Mouse (Mus musculus) forebrain, embryonic 11.5 days (tissue): Measurements from ENCODE around the gene Hipk2. TPM values are rescaled to one million over a fixed set of nuclear protein-coding genes. Genes with fewer than 3 reads are reported as not detected.
"Not testable (repeated sequence)": the region's sequence is repeated elsewhere in the genome, so short reads cannot be mapped to it uniquely, and the experiment has no call there.

Experiments
- ATAC-seq: fragments of 200-750 bp; cut with Nextera tagmentation; replicated peaks from 2 replicates; pipeline ENCODE4 v1.8.0; 2017; ENCODE audit warnings: moderate TSS enrichment; ENCODE audit not compliant: low FRiP score
- DNase-seq: peaks from one replicate; pipeline ENCODE4 v3.0.0-alpha.2; 2017; ENCODE audit warnings: low spot score
- H3K27ac ChIP-seq: fragments of 300-500 bp; sonication (generic); 2 replicates; pipeline ENCODE4 v1.5.1; 2014; ENCODE audit warnings: low read depth, low read length
- H3K27me3 ChIP-seq: fragments of 300-500 bp; sonication (generic); 2 replicates; pipeline ENCODE4 v1.6.1; 2014; ENCODE audit warnings: mild to moderate bottlenecking, low read length, mixed read lengths; ENCODE audit not compliant: control insufficient read depth, insufficient read depth
- H3K36me3 ChIP-seq: fragments of 300-500 bp; sonication (generic); 2 replicates; pipeline ENCODE4 v1.6.1; 2014; ENCODE audit warnings: mild to moderate bottlenecking, low read length, moderate library complexity, mixed read lengths; ENCODE audit not compliant: control insufficient read depth, insufficient read depth
- H3K4me1 ChIP-seq: fragments of 300-500 bp; sonication (generic); replicated peaks from 2 replicates; pipeline ENCODE4 v1.6.1; 2014; ENCODE audit warnings: low read length, mixed read lengths; ENCODE audit not compliant: control insufficient read depth, insufficient read depth
- H3K4me2 ChIP-seq: fragments of 300-500 bp; sonication (generic); 2 replicates; pipeline ENCODE4 v1.6.1; 2014; ENCODE audit warnings: low read depth, mild to moderate bottlenecking, low read length, moderate library complexity, mixed read lengths; ENCODE audit not compliant: severe bottlenecking
- H3K4me3 ChIP-seq: fragments of 300-500 bp; sonication (generic); 2 replicates; pipeline ENCODE4 v1.5.1; 2014; ENCODE audit warnings: low read depth, low read length
- H3K9ac ChIP-seq: fragments of 300-500 bp; sonication (generic); 2 replicates; pipeline ENCODE4 v1.6.1; 2014; ENCODE audit warnings: low read length
- H3K9me3 ChIP-seq: fragments of 300-500 bp; sonication (generic); 2 replicates; pipeline ENCODE4 v1.6.1; 2016; ENCODE audit warnings: low read length, mixed read lengths; ENCODE audit not compliant: control insufficient read depth
- WGBS: fragments of 180-500 bp; shearing (Covaris S2); extraction: QIAGEN DNeasy Blood & Tissue Kit; methylation state at CpG from one replicate; pipeline ENCODE4 v1.1.7; 2014; 5-methylcytosine and 5-hydroxymethylcytosine counted together
- polyA plus RNA-seq: library from polyadenylated mRNA; unstranded; fragments of >200 nt; fragmentation: Nextera tagmentation; extraction: Ambion mirVana; gene quantifications from 2 replicates; pipeline ENCODE4 v1.2.1, GENCODE M21; 2014

Gene Hipk2
- polyA plus RNA-seq, 1 experiment from 2014 or later = 31.0 TPM

DNA sequence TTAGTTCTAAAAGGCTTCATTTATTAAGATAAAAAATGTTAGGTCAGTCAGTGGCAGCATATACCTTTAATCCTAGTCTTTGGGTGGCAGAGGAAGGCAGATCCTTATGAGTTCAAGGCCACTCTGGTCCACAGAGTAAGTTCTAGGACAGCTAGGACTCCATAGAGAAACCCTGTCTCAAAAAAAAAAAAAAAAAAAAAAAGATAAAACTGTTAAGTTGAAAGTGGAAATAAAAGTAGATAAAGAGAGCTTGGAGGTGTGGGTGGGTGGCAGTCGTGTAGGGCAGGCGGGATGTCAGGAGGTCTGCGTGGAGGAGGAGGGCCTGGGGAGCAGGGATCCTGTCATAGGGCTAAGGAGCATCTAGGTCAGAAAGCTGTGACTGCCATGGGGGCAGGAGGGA lies 204.0 kb downstream of the Hipk2 start:
- ATAC-seq = no peak
- Histone ChIP-seq H3K9me3 (no peaks in the 10 kb centered on the region), H3K9ac (no peak overlapping the region), H3K27ac (no peak overlapping the region), H3K4me1 (no peaks in the 10 kb centered on the region), H3K27me3 (no peaks in the 10 kb centered on the region), H3K4me3 (no peak overlapping the region), H3K4me2 (no peak overlapping the region), H3K36me3 (no peaks in the 10 kb centered on the region)
- DNase-seq = no peak
- 95% methylated on average over 3 of the region's 3 CpGs for WGBS

DNA sequence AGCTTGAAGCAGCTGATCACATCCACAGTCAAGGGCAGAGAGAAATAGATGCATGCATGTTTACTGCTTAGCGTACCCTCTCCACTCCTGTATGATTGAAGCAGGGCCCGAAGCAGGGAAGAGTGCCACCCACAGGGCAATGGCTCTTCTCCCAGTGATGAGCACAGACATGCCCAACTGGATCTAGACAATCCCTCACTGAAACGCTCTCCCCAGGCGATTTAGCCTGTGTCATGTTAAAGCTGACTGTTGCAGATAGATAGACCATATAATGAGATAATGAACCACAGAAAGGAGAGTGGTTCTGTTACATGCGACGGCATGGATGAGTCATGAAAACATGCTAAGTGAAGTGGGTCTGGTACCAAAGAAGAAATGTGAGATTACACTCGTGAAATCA lies 204.7 kb downstream of the Hipk2 start:
- no peak for DNase-seq
- H3K4me3 ChIP-seq = no peak overlapping the region
- WGBS = 81% methylated on average over 7 of the region's 7 CpGs
- H3K9me3 ChIP-seq = no peaks in the 10 kb centered on the region
- H3K4me2 ChIP-seq = no peak overlapping the region
- no peak for ATAC-seq
- no peak overlapping the region for H3K9ac ChIP-seq
- no peaks in the 10 kb centered on the region for H3K27me3 ChIP-seq
- no peaks in the 10 kb centered on the region for H3K4me1 ChIP-seq
- H3K27ac ChIP-seq = no peak overlapping the region
- no peaks in the 10 kb centered on the region for H3K36me3 ChIP-seq

DNA sequence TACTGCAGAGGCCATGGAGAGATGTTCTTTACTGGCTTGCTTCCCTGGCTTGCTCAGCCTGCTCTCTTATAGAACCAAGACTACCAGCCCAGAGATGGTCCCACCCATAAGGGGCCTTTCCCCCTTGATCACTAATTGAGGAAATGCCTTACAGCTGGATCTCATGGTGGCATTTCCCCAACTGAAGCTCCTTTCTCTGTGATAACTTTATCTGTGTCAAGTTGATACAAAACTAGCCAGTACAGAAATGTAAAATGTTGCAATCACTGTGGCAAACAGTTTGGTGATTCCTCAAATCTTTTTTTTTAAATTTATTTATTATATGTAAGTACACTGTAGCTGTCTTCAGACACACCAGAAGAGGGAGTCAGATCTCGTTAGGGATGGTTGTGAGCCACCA lies 205.5 kb downstream of the Hipk2 start:
- WGBS = 85% methylated on average over 1 of the region's 1 CpGs
- H3K27me3 ChIP-seq, H3K9me3 ChIP-seq, H3K4me3 ChIP-seq, H3K4me2 ChIP-seq, H3K9ac ChIP-seq, H3K4me1 ChIP-seq, H3K36me3 ChIP-seq, H3K27ac ChIP-seq, DNase-seq, ATAC-seq: not testable (repeated sequence)

DNA sequence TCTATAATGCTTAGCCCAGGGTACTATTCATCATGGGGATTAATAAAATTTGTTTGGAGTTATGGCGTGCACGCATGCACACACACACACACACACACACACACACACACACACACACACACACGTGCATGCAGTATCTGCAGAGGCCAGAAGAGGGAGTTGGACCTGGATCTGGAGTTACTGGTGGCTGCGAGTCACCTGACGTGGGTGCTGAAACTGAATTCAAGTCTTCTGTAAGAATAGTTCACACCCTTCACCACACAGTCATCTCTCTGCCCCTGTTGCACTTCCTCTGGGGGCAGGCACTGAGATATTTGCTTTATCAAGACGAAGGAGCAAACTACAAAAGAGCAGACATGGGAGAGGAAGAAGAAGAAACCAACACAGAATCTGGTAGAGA lies 206.4 kb downstream of the Hipk2 start:
- no peaks in the 10 kb centered on the region for H3K4me1 ChIP-seq
- no peak overlapping the region for H3K27ac ChIP-seq
- WGBS = 58% methylated on average over 6 of the region's 6 CpGs
- H3K4me2 ChIP-seq = no peak overlapping the region
- H3K27me3 ChIP-seq = 0 out of 2 replicates have a peak, but pooled peaks cover 2% of the 10 kb centered on the region
- no peaks in the 10 kb centered on the region for H3K9me3 ChIP-seq
- no peaks in the 10 kb centered on the region for H3K36me3 ChIP-seq
- DNase-seq (no peak), ATAC-seq (no peak)
- no peak overlapping the region for H3K4me3 ChIP-seq
- no peak overlapping the region for H3K9ac ChIP-seq

DNA sequence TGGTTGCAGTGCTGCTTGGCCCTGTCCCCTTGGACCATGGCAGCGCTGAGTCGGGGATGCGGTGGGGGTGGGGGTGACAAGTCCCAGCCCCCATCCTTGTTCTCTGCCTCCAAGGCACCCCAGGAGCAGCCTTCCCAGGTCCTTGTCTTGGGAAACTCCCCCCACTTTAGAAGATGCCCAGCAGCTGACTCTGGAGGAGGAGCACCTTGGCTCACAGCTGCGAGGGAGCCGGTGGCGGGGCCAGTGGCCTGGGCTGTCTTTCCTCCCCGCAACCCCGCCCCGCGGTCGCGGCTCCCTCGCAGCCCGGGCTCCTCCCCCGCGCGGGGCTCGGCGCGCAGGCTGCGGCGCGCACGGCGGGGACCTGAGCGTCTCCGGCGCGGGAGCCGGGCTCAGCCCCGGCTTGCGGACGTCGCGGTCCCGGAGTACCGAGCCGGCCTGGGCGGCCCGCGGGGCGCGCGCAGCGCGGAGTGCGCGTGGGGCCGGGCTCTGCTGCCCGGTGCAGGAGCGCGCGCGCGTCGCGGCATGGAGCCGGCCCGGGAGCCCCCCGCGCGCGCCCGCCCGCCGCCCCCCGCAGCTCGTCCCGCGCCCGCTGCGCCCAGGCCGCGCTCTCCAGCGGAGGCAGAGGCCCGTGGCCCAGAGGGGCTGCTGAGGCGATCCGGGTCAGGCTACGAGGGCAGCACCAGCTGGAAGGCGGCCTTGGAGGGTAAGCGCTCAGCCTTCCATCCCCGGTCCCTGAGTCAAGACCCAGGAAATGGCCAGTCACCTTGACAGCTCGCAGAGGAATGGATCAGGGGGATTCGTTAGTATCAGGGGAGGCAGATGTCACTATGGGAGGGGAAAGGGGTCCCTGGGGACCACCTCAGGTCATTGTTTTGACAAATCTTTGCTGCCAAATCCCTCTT lies 213.0 kb downstream of the Hipk2 start, which contains the start of gene Clec2l:
Clec2l (plus strand) TSS at position 356 of the 902 bp plus-strand sequence.
- peaks cover 16% of the 10 kb centered on the region for H3K27me3 ChIP-seq
- peak; percentile 78 for ATAC-seq
- peak; percentile 70 for DNase-seq
- no peak within 1 kb of the TSS for H3K27ac ChIP-seq
- H3K9me3 ChIP-seq = no peaks in the 10 kb centered on the region
- peak within 1 kb of the TSS; percentile 91 for H3K4me2 ChIP-seq
- under 1% methylated on average over 83 of the region's 84 CpGs for WGBS
- no peaks in the 10 kb centered on the region for H3K36me3 ChIP-seq
- H3K4me1 ChIP-seq = 0 out of 2 replicates have a peak, but pooled peaks cover 2% of the 10 kb centered on the region
- peak within 1 kb of the TSS; percentile 57 for H3K9ac ChIP-seq
- H3K4me3 ChIP-seq = peak within 1 kb of the TSS; percentile 62

DNA sequence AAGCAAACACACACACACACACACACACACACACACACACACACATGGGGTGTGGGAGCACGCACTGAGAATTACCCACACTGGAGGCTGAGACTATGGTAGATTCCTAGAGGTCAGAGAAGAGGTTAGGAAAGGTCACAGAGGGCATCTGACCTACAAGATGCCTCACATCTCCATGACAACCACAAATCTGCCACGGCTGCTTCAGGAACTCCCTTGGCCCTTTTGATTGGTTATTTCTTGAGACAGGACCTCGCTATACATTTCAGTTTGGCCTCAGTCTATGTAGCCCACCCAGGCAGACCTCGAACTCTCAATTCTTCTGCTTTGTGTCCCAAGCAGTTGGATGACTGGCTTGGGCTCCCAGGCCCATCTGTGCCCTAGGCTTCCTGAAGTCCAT lies 214.3 kb downstream of the Hipk2 start:
- DNase-seq (no peak), ATAC-seq (no peak)
- H3K9ac ChIP-seq = no peak overlapping the region
- H3K27me3 ChIP-seq = peaks cover 16% of the 10 kb centered on the region
- no peaks in the 10 kb centered on the region for H3K9me3 ChIP-seq
- no peak overlapping the region for H3K27ac ChIP-seq
- H3K4me1 ChIP-seq = 0 out of 2 replicates have a peak, but pooled peaks cover 2% of the 10 kb centered on the region
- H3K36me3 ChIP-seq = no peaks in the 10 kb centered on the region
- no peak overlapping the region for H3K4me3 ChIP-seq
- 23% methylated on average over 4 of the region's 4 CpGs for WGBS
- no peak overlapping the region for H3K4me2 ChIP-seq

DNA sequence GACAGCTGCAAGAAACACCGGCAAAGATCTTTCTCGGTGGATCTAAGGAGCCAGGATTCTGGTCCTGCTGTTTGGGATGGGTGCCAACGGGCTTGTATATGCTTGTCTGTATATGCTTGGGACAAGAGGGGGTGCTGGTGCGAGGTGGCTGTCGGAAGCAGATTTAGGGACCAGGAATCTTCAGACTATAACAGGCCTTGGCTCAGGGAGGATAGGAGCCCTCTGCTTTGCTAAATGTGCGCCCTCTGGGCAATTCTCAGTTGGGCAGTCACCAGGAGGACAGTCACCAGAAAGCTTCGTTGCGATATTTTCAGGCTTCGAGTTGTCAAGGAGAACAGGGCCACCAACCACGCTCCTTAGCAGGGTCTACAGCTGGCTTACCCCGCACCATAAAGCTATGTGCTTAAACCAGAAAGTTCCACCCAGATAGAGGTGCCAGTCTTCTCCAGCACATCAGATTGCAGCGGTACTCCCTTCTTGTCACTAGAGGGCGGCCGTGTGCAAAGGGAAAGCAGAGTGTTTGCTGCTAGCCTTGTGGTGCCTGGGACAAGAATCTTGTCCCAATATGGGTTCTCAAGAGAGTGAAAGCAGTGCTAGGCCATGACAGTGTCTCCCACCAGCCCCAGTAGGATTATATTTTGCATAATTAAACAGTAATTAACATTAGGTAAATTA lies 225.6 kb downstream of the Hipk2 start:
- no peak overlapping the region for H3K9ac ChIP-seq
- H3K27ac ChIP-seq = no peak overlapping the region
- DNase-seq (peak; percentile 84), ATAC-seq (0 out of 2 replicates have a peak, but pooled peaks have one; percentile 55)
- 0 out of 2 replicates have a peak, but pooled peaks cover 2% of the 10 kb centered on the region for H3K4me1 ChIP-seq
- no peaks in the 10 kb centered on the region for H3K36me3 ChIP-seq
- no peaks in the 10 kb centered on the region; the same call in 1 of the 2 replicates for H3K9me3 ChIP-seq
- no peak overlapping the region for H3K4me2 ChIP-seq
- H3K4me3 ChIP-seq = no peak overlapping the region
- WGBS = 43% methylated on average over 14 of the region's 14 CpGs
- H3K27me3 ChIP-seq = no peaks in the 10 kb centered on the region

DNA sequence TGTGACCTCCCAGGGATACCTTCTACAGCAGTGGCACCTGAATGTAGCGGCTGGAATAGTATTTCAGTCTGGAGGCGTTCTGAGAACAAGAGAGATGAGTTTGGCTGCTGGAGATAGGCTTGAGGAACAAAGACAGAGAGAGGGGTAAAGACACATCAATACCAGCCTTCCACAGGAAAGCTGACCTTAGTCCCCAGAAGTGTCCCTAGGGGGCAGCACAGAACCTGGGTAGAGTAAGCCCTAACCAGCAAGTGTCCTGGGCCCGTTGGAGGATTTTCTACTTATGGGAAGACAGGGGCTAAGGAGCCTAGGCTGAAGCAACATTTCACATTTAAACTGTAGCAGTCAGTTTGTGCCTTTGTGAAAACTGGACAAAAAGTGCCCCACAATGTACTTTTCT lies 226.4 kb downstream of the Hipk2 start:
- WGBS = 75% methylated on average over 3 of the region's 3 CpGs
- no peak for ATAC-seq
- H3K9ac ChIP-seq = no peak overlapping the region

More for the DNA sequence above, 226.4 kb downstream of the Hipk2 start:
- H3K27ac ChIP-seq = no peak overlapping the region
- H3K9me3 ChIP-seq = no peaks in the 10 kb centered on the region; the same call in 1 of the 2 replicates
- no peaks in the 10 kb centered on the region for H3K36me3 ChIP-seq
- no peaks in the 10 kb centered on the region for H3K27me3 ChIP-seq
- peak; percentile 65 for DNase-seq
- H3K4me1 ChIP-seq = 0 out of 2 replicates have a peak, but pooled peaks cover 2% of the 10 kb centered on the region
- H3K4me2 ChIP-seq = no peak overlapping the region
- no peak overlapping the region for H3K4me3 ChIP-seq
